Mouse (Mus musculus): ENCODE results near the gene Inf2. TPM values are rescaled to one million over a fixed set of nuclear protein-coding genes. Genes with fewer than 3 reads are reported as not detected.

Inf2 gene
- polyA plus RNA-seq, 1 experiment from 2014 or later: 1.7 TPM

GRCm38 (mm10) chr12:112618981-112619685 lies 30.5 kb downstream of the Inf2 start:
- ATAC-seq (ENCODE audit: low FRiP score): no peak
- Histone ChIP-seq H3K4me2 (peak overlapping the region; percentile 97), H3K4me1 (peaks cover 26% of the 10 kb centered on the region), H3K27me3 (replicated peaks) (peaks cover 33% of the 10 kb centered on the region), H3K9me3 (replicated peaks) (no peaks in the 10 kb centered on the region), H3K36me3 (no peaks in the 10 kb centered on the region), H3K9ac (replicated peaks) (peak overlapping the region; percentile 67), H3K27ac (replicated peaks) (no peak overlapping the region), H3K4me3 (replicated peaks) (peak overlapping the region; percentile 55)
- 33% methylated on average over 13 of the region's 13 CpGs for WGBS

GRCm38 (mm10) chr12:112619686-112620353 lies 31.2 kb downstream of the Inf2 start, which contains the start of gene Adssl1:
TSS of gene Adssl1 (plus strand) at chr12:112620045.
- WGBS: under 1% methylated on average over 55 of the region's 56 CpGs
- Histone ChIP-seq H3K27me3 (replicated peaks) (peaks cover 33% of the 10 kb centered on the region), H3K27ac (replicated peaks) (no peak within 1 kb of the TSS), H3K4me2 (peak within 1 kb of the TSS; percentile 97), H3K4me3 (replicated peaks) (peak within 1 kb of the TSS; percentile 55), H3K36me3 (no peaks in the 10 kb centered on the region), H3K4me1 (peaks cover 26% of the 10 kb centered on the region), H3K9ac (replicated peaks) (peak within 1 kb of the TSS; percentile 67), H3K9me3 (replicated peaks) (no peaks in the 10 kb centered on the region)
- ATAC-seq (ENCODE audit: low FRiP score): peak; percentile 67

GRCm38 (mm10) chr12:112620354-112621061 lies 31.9 kb downstream of the Inf2 start:
- Histone ChIP-seq H3K27ac (replicated peaks) (no peak overlapping the region), H3K4me3 (replicated peaks) (peak overlapping the region; percentile 55), H3K9me3 (replicated peaks) (no peaks in the 10 kb centered on the region), H3K9ac (replicated peaks) (peak overlapping the region; percentile 67), H3K4me2 (peak overlapping the region; percentile 97), H3K27me3 (replicated peaks) (peaks cover 33% of the 10 kb centered on the region), H3K4me1 (peaks cover 26% of the 10 kb centered on the region), H3K36me3 (no peaks in the 10 kb centered on the region)
- WGBS: 13% methylated on average over 16 of the region's 16 CpGs
- peak; percentile 29; the same call in 1 of the 2 replicates for ATAC-seq (ENCODE audit: low FRiP score)

GRCm38 (mm10) chr12:112621900-112622299 lies 33.3 kb downstream of the Inf2 start:
- H3K4me3 ChIP-seq (replicated peaks): no peak overlapping the region
- 82% methylated on average over 3 of the region's 3 CpGs for WGBS
- no peak overlapping the region for H3K27ac ChIP-seq (replicated peaks)
- no peak overlapping the region for H3K4me2 ChIP-seq
- peaks cover 26% of the 10 kb centered on the region for H3K4me1 ChIP-seq
- H3K36me3 ChIP-seq: no peaks in the 10 kb centered on the region
- no peak for ATAC-seq (ENCODE audit: low FRiP score)
- H3K9ac ChIP-seq (replicated peaks): no peak overlapping the region
- H3K9me3 ChIP-seq (replicated peaks): no peaks in the 10 kb centered on the region
- H3K27me3 ChIP-seq (replicated peaks): peaks cover 33% of the 10 kb centered on the region

GRCm38 (mm10) chr12:112623742-112624141 lies 35.2 kb downstream of the Inf2 start:
- no peak overlapping the region for H3K4me2 ChIP-seq

GRCm38 (mm10) chr12:112625700-112626099 lies 37.1 kb downstream of the Inf2 start:
- Histone ChIP-seq H3K27me3 (replicated peaks) (peaks cover 13% of the 10 kb centered on the region), H3K4me1 (peaks cover 11% of the 10 kb centered on the region), H3K4me3 (replicated peaks) (no peak overlapping the region), H3K9me3 (replicated peaks) (no peaks in the 10 kb centered on the region), H3K27ac (replicated peaks) (no peak overlapping the region), H3K4me2 (no peak overlapping the region), H3K36me3 (no peaks in the 10 kb centered on the region), H3K9ac (replicated peaks) (no peak overlapping the region)
- ATAC-seq (ENCODE audit: low FRiP score): no peak
- WGBS: 83% methylated on average over 4 of the region's 4 CpGs

More at GRCm38 (mm10) chr12:112623742-112624141, 35.2 kb downstream of the Inf2 start:
- Histone ChIP-seq H3K9me3 (replicated peaks) (no peaks in the 10 kb centered on the region), H3K27me3 (replicated peaks) (peaks cover 26% of the 10 kb centered on the region), H3K9ac (replicated peaks) (no peak overlapping the region), H3K27ac (replicated peaks) (no peak overlapping the region), H3K36me3 (no peaks in the 10 kb centered on the region), H3K4me3 (replicated peaks) (no peak overlapping the region), H3K4me1 (peaks cover 20% of the 10 kb centered on the region)
- 18% methylated on average over 2 of the region's 2 CpGs for WGBS
- ATAC-seq (ENCODE audit: low FRiP score): no peak

GRCm38 (mm10) chr12:112626455-112626854 lies 37.9 kb downstream of the Inf2 start:
- no peak overlapping the region for H3K27ac ChIP-seq (replicated peaks)
- H3K36me3 ChIP-seq: no peaks in the 10 kb centered on the region
- no peak for ATAC-seq (ENCODE audit: low FRiP score)
- H3K9me3 ChIP-seq (replicated peaks): no peaks in the 10 kb centered on the region
- H3K9ac ChIP-seq (replicated peaks): no peak overlapping the region
- H3K4me3 ChIP-seq (replicated peaks): no peak overlapping the region
- peaks cover 9% of the 10 kb centered on the region for H3K4me1 ChIP-seq
- 87% methylated on average over 6 of the region's 6 CpGs for WGBS
- no peak overlapping the region for H3K4me2 ChIP-seq
- H3K27me3 ChIP-seq (replicated peaks): peaks cover 7% of the 10 kb centered on the region

GRCm38 (mm10) chr12:112627097-112627881 lies 38.7 kb downstream of the Inf2 start:
- 65% methylated on average over 7 of the region's 7 CpGs for WGBS
- Histone ChIP-seq H3K36me3 (no peaks in the 10 kb centered on the region), H3K4me3 (replicated peaks) (no peak overlapping the region), H3K4me2 (no peak overlapping the region), H3K9ac (replicated peaks) (no peak overlapping the region), H3K27me3 (replicated peaks) (peaks cover 2% of the 10 kb centered on the region; the same call in 1 of the 2 replicates), H3K27ac (replicated peaks) (no peak overlapping the region), H3K9me3 (replicated peaks) (no peaks in the 10 kb centered on the region), H3K4me1 (peaks cover 9% of the 10 kb centered on the region)
- no peak for ATAC-seq (ENCODE audit: low FRiP score)

- peaks cover 9% of the 10 kb centered on the region for H3K4me1 ChIP-seq
- no peak for ATAC-seq (ENCODE audit: low FRiP score)
- 83% methylated on average over 6 of the region's 6 CpGs for WGBS
Measured at GRCm38 (mm10) chr12:112628197-112628596, 39.6 kb downstream of the Inf2 start.

GRCm38 (mm10) chr12:112628928-112629721 lies 40.5 kb downstream of the Inf2 start:
- H3K27me3 ChIP-seq (replicated peaks): no peaks in the 10 kb centered on the region
- WGBS: 38% methylated on average over 19 of the region's 19 CpGs
- H3K9ac ChIP-seq (replicated peaks): peak overlapping the region; percentile 1; the same call in 1 of the 2 replicates
- peak; percentile 80 for ATAC-seq (ENCODE audit: low FRiP score)
- peak overlapping the region; percentile 19; the same call in 1 of the 2 replicates for H3K4me3 ChIP-seq (replicated peaks)
- H3K27ac ChIP-seq (replicated peaks): no peak overlapping the region
- H3K36me3 ChIP-seq: no peaks in the 10 kb centered on the region
- no peaks in the 10 kb centered on the region for H3K9me3 ChIP-seq (replicated peaks)
- H3K4me2 ChIP-seq: peak overlapping the region; percentile 49
- peaks cover 9% of the 10 kb centered on the region for H3K4me1 ChIP-seq

More at GRCm38 (mm10) chr12:112628197-112628596, 39.6 kb downstream of the Inf2 start:
- no peak overlapping the region for H3K4me2 ChIP-seq
- 0 out of 2 replicates have a peak, but pooled peaks cover 2% of the 10 kb centered on the region for H3K27me3 ChIP-seq (replicated peaks)
- H3K9ac ChIP-seq (replicated peaks): no peak overlapping the region
- no peak overlapping the region for H3K27ac ChIP-seq (replicated peaks)
- H3K4me3 ChIP-seq (replicated peaks): no peak overlapping the region
- H3K36me3 ChIP-seq: no peaks in the 10 kb centered on the region
- H3K9me3 ChIP-seq (replicated peaks): no peaks in the 10 kb centered on the region

Data from neural tube, embryonic 15.5 days (tissue).